Mouse (Mus musculus): ENCODE data around the gene Hspa12b.

Hspa12b gene

GRCm38 (mm10) chr2:131148353-131149253 lies 21.5 kb downstream of the Hspa12b start:
- no peak for DNase-seq (ENCODE audit: low spot score)

- DNase-seq (ENCODE audit: low spot score) = no peak
Measured at GRCm38 (mm10) chr2:131149254-131149578, 22.1 kb downstream of the Hspa12b start.

- DNase-seq (ENCODE audit: low spot score) = no peak
Measured at GRCm38 (mm10) chr2:131152166-131152730, 25.2 kb downstream of the Hspa12b start.

DNA sequence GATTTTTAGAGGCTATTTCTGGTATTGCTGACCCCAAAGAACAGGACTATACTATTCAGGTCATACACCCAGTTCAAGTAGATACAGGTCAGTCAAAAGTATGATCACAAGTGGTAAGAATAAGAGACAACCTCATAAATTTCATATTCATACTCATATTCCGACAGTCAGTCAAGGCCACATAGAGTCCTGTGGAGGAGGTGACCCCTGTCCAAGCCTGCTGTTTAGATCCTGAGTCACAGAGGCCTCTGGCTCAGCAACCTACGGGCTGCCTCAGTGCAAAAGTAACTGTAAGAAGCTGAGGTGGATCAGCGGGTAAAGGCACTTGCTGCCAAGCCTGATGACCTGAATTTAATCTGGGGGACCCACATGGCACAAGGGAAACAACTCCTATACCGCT lies 27.0 kb downstream of the Hspa12b start:
- no peak for DNase-seq (ENCODE audit: low spot score)

GRCm38 (mm10) chr2:131156987-131157386 lies 29.9 kb downstream of the Hspa12b start:
- DNase-seq (ENCODE audit: low spot score) = no peak

- no peak for DNase-seq (ENCODE audit: low spot score)
Measured at GRCm38 (mm10) chr2:131159491-131159910, 32.4 kb downstream of the Hspa12b start.

GRCm38 (mm10) chr2:131159938-131160581 lies 33.0 kb downstream of the Hspa12b start, which contains the start of gene 1700037H04Rik:
Gene 1700037H04Rik (minus strand): TSS chr2:131160081.
- peak; percentile 88 for DNase-seq (ENCODE audit: low spot score)

DNA sequence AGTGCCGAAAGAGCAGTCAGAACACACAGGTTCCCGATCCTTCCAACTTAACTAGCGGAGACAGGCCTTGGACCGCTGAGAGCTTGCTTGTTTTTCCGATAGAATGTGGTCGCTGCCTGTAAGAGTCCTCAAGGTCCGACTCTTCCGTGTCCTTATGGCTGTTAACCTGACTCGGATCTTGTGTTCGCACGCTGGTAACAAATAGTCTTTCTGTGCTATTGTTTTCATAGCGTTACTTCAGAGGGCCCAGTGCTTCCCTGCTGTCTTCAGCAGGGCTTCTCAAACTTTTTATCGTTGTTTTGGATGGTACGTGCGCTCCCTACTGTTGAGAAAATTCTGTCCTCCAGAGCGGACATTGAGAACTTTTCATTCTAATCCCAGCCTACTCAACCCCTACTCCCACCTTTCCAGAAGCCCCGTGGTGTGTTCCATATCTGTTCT lies 33.6 kb downstream of the Hspa12b start:
- DNase-seq (ENCODE audit: low spot score) = no peak

GRCm38 (mm10) chr2:131163924-131164323 lies 36.8 kb downstream of the Hspa12b start:
- no peak for DNase-seq (ENCODE audit: low spot score)

DNA sequence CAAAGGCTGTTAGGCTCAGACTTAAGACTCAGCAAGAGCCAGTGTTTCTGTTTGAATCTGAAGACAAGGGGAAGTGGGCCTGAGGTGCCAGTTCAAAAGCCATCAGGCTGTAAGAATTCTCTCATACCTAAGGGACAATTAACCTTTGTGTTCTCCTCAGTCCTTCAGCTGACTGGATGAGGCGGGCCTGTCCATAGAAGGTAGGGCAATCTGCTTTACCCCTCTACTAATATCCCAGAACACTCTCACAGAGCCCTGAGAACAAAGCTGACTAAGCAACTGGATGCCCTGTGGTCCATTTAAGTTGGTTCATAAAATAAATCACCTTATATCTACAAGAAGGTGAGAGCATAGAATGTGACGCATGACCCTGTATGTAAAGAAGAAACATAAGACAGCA lies 39.1 kb downstream of the Hspa12b start:
- DNase-seq (ENCODE audit: low spot score) = no peak

DNA sequence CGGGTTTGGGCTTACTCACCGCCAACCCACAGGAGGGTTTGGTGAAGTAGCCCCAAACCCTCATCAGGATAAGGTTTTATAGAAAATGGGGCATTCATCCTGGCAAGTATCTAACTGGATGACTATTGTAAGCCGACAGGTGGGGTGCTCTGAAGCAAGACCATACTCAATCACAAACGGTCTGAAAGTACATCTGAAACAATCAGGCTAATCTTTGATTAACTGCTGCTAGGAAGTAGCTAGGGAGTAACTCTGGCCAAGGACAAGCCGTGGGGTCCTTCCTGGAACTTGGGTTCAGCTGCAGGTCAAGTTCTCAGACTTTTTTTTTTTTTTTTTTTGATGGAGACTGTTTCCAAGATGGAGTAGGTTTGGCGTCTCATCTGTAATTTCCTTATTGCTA lies 40.9 kb downstream of the Hspa12b start:
- DNase-seq (ENCODE audit: low spot score) = no peak

GRCm38 (mm10) chr2:131168914-131169313 lies 41.8 kb downstream of the Hspa12b start:
- no peak for DNase-seq (ENCODE audit: low spot score)

DNA sequence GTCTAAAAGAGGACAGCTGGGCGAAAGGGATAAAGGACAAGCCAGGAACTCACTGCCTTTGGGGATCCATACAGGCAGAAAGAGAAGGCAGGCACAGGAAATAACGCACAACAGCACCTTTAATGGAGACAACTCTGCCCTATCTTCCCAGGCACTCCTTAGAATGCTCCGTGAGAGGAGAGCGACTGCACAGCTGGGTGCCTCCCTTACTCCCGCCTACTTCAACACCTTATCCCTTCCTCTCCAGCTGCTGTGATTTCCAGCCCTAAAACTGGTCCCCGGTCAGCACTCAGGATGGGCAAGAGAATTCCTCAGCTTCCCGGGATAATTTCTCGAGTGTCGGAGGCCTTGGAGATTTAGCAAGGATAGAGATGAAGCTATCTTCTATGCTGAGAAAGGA lies 43.9 kb downstream of the Hspa12b start:
- no peak for DNase-seq (ENCODE audit: low spot score)

DNA sequence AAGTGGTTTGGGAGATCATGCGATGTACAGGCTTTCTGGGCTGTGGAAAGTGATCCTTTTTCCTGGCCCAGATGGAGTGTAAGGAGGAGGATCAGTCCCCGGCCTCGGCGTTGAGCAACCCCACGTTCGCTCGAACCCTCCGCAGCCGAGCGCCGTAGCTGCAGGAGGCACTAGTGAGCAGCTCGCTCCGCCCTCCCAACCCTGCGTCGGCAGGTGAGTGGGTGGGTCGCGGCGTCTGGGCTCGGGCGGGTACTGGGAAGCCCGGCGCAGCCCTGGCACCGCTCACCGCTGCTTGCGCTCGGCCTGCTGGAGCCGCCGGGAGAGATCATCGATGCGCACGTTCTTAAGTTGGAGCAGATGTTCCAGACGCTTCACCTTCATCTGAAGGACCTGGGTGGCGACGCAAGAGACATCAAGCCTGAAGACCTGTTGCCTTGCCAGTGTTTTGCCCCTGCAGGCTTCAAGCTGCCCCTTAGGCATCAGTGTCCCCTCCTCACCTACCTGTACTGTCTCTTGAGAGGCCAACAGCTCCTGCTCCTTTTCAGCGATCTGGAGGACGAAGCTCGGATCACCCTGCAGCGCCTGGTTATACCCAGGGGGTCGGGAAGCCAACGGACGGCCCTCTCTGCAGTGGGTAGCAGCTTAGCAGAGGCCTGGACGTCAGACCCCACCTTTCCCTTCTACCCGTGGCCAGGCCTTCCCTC lies 44.5 kb downstream of the Hspa12b start:
- DNase-seq (ENCODE audit: low spot score) = no peak

DNA sequence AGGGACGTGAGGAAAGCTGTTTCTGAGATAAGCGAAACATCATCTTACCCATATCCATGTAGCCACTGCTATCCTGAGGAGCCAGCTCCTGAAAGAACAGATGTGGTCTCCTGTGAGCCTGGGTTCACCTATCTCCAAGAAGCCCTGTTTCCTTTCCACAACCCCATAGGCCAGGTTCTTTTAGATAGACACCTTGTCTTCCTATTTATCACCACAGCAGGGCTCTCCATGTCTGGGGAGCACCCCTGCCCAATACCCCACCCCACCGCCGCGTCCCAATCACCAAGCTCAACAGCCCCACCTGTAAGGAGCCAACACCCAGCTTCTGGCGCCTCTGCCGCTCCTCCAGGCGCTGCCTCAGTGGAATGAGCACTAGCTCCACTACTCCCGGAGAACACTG lies 45.2 kb downstream of the Hspa12b start:
- no peak for DNase-seq (ENCODE audit: low spot score)

DNA sequence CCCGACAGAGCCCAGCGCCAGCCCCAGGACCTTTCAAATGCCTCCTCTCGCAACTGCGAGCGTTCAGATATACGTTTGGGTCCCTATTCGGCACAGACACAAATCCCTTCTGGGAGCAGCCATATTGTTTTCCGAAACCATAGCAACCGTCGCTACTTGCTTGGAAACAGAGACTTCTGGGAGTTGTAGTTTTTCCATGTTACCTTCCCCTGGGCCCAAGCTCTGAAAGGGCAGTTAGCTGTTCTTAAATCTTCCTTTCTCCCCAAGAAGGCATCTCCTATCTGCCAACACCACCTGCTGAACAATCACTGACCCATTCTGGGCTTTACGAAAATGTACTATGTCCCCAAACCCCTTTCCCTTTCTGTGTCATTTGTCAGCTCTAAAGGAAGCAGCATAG lies 47.6 kb downstream of the Hspa12b start:
- DNase-seq (ENCODE audit: low spot score) = no peak

GRCm38 (mm10) chr2:131175286-131175944 lies 48.3 kb downstream of the Hspa12b start:
- no peak for DNase-seq (ENCODE audit: low spot score)

GRCm38 (mm10) chr2:131175945-131176309 lies 48.8 kb downstream of the Hspa12b start:
- DNase-seq (ENCODE audit: low spot score) = no peak

- DNase-seq (ENCODE audit: low spot score) = no peak
Measured at GRCm38 (mm10) chr2:131176491-131176890, 49.4 kb downstream of the Hspa12b start.

- no peak for DNase-seq (ENCODE audit: low spot score)
Measured at GRCm38 (mm10) chr2:131177932-131178331, 50.9 kb downstream of the Hspa12b start.

- no peak for DNase-seq (ENCODE audit: low spot score)
Measured at GRCm38 (mm10) chr2:131178828-131179245, 51.8 kb downstream of the Hspa12b start.
